Comparison of ENCODE assay signal across 16 mouse cellular contexts in the genomic region with DNA sequence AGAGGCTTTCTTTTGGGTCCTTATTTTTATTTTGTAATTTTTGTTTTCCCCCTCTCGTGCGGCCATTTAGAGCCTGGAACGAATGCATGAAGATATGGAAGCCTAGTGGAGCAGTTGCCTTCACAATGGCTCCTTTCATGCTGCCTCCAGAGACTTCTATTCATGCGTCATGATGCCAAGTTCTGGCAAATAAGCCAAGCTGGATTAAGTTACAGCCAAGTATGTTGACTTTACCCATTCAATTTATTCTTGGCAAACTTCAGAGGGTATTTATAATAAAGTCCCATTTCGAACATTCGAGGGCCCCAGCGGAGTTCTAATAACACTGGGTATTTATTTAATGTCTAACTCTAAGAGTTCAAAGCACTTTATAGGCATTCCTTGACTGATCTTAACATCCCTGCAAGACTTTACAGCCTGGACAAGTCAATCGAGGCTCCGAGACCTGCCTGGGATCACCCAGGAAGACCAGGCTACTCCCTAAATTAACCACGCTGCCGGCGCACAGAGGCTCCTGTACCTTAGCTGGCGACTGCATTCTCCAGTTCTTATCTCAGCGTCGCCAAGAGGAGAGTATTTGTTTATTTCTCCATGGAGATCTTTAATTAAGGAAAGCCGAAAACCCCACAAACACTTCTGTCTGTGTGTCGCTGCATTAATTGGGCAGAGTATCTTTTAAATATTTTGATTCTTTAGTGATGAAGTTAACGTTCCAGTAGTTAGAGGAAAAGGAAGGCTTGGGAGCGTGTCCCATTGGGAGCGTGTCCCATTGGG.
DNase-seq lines count a peak whose midpoint lies in the region; ATAC-seq and TF ChIP-seq lines count a peak whose summit lies in the region.
"Had no signal": no experiment of that assay in that cellular context is flagged by ENCODE, and none has a peak within 500 bp of the region (broad histone marks: within the 10 kb centered on the region; RNA-seq: fewer than 3 reads in every experiment).

No protein-coding gene starts in this region.

- H3K9ac ChIP-seq in embryonic facial prominence, embryonic 12.5 days, result no peak overlapping the region
- no peak overlapping the region for H3K9ac ChIP-seq in hindbrain, postnatal 0 days (replicated peaks; ENCODE audit: low read length)
- H3K9ac ChIP-seq: heart, embryonic 13.5 days had no signal

- H3K27me3 ChIP-seq in embryonic facial prominence, embryonic 12.5 days, result no peaks in the 10 kb centered on the region
- no peaks in the 10 kb centered on the region for H3K27me3 ChIP-seq in embryonic facial prominence, embryonic 10.5 days (replicated peaks; ENCODE audit: low read depth, poor library complexity, severe bottlenecking)
- H3K27me3 ChIP-seq in hindbrain, postnatal 0 days (ENCODE audit: insufficient read depth, low read length), result no peaks in the 10 kb centered on the region
- no peaks in the 10 kb centered on the region for H3K27me3 ChIP-seq in hindbrain, embryonic 10.5 days (ENCODE audit: insufficient read depth, poor library complexity, severe bottlenecking)
- H3K27me3 ChIP-seq in limb, embryonic 10.5 days (ENCODE audit: low read depth, poor library complexity, severe bottlenecking), result 0 out of 2 replicates have a peak, but pooled peaks cover 11% of the 10 kb centered on the region
- H3K27me3 ChIP-seq in thymus, adult 2 months (ENCODE audit: control insufficient read depth, insufficient read depth, low read length), result no peaks in the 10 kb centered on the region

- peak overlapping the region; percentile 47; the same call in 1 of the 2 replicates for H3K27ac ChIP-seq in embryonic facial prominence, embryonic 12.5 days
- no peak overlapping the region for H3K27ac ChIP-seq in embryonic facial prominence, embryonic 10.5 days (replicated peaks)
- peak overlapping the region; percentile 48; the same call in 1 of the 2 replicates for H3K27ac ChIP-seq in hindbrain, postnatal 0 days
- no peak overlapping the region for H3K27ac ChIP-seq in hindbrain, embryonic 10.5 days
- H3K27ac ChIP-seq in limb, embryonic 10.5 days, result 0 out of 2 replicates have a peak overlapping the region, but pooled peaks have one; percentile 47
- H3K27ac ChIP-seq in thymus, adult 2 months (ENCODE audit: control insufficient read depth, insufficient read depth, low read length), result no peak overlapping the region
- H3K27ac ChIP-seq: heart, embryonic 13.5 days; layer of hippocampus, adult 2 months; liver, embryonic 14.5 days had no signal

- no peaks in the 10 kb centered on the region for H3K36me3 ChIP-seq in embryonic facial prominence, embryonic 12.5 days
- H3K36me3 ChIP-seq in embryonic facial prominence, embryonic 10.5 days (replicated peaks), result no peaks in the 10 kb centered on the region
- H3K36me3 ChIP-seq in hindbrain, postnatal 0 days (ENCODE audit: insufficient read depth, low read length), result no peaks in the 10 kb centered on the region
- H3K36me3 ChIP-seq in hindbrain, embryonic 10.5 days, result no peaks in the 10 kb centered on the region
- no peaks in the 10 kb centered on the region for H3K36me3 ChIP-seq in limb, embryonic 10.5 days
- H3K36me3 ChIP-seq in thymus, adult 2 months (ENCODE audit: control insufficient read depth, insufficient read depth, low read length), result no peaks in the 10 kb centered on the region
- H3K36me3 ChIP-seq: heart, embryonic 13.5 days had no signal

- no peak for TF ChIP-seq POLR2A in thymus, adult 2 months (IDR thresholded peaks at IDR 0.05; ENCODE audit: control insufficient read depth, extremely low read depth, insufficient read depth, low read length, poor library complexity)

- no peak overlapping the region for H3K4me2 ChIP-seq in embryonic facial prominence, embryonic 12.5 days (replicated peaks)
- H3K4me2 ChIP-seq in hindbrain, postnatal 0 days (ENCODE audit: low read depth, low read length), result no peak overlapping the region
- H3K4me2 ChIP-seq: heart, embryonic 13.5 days had no signal

- no peaks in the 10 kb centered on the region for H3K9me3 ChIP-seq in embryonic facial prominence, embryonic 12.5 days
- no peaks in the 10 kb centered on the region for H3K9me3 ChIP-seq in embryonic facial prominence, embryonic 10.5 days
- H3K9me3 ChIP-seq in hindbrain, postnatal 0 days (ENCODE audit: low read length), result no peaks in the 10 kb centered on the region
- no peaks in the 10 kb centered on the region for H3K9me3 ChIP-seq in hindbrain, embryonic 10.5 days
- no peaks in the 10 kb centered on the region for H3K9me3 ChIP-seq in limb, embryonic 10.5 days (replicated peaks)
- H3K9me3 ChIP-seq: heart, embryonic 13.5 days had no signal

- WGBS in embryonic facial prominence, embryonic 12.5 days, result 58% methylated on average over 20 of the region's 20 CpGs
- WGBS in embryonic facial prominence, embryonic 10.5 days, result 74% methylated on average over 20 of the region's 20 CpGs
- WGBS in hindbrain, postnatal 0 days, result 45% methylated on average over 20 of the region's 20 CpGs
- WGBS in hindbrain, embryonic 10.5 days, result 83% methylated on average over 20 of the region's 20 CpGs
- WGBS in limb, embryonic 10.5 days, result 72% methylated on average over 20 of the region's 20 CpGs
- WGBS in thymus, adult 2 months, result 85% methylated on average over 20 of the region's 20 CpGs

- no peak for ATAC-seq in embryonic facial prominence, embryonic 12.5 days (ENCODE audit: insufficient number of reproducible peaks, insufficient read depth, low FRiP score, low TSS enrichment)
- peak; percentile 61; the same call in 1 of the 2 replicates for ATAC-seq in hindbrain, postnatal 0 days

- DNase-seq in embryonic facial prominence, embryonic 10.5 days (ENCODE audit: low spot score), result no peak
- peak; percentile 77 for DNase-seq in hindbrain, postnatal 0 days (ENCODE audit: low spot score)
- no peak for DNase-seq in hindbrain, embryonic 10.5 days (ENCODE audit: low spot score)
- DNase-seq in 3T3-L1 (ENCODE audit: low read depth, low spot score), result peak; percentile 52
- DNase-seq in limb, embryonic 10.5 days (ENCODE audit: low spot score), result no peak
- no peak for DNase-seq in thymus, adult 2 months
- no peak for DNase-seq in spleen, adult 12 weeks (ENCODE audit: low spot score)
- DNase-seq: adrenal gland, adult 2 months; cerebellum, adult 9-11 months; gastrocnemius, postnatal 36 days; right cerebral cortex, adult 18-20 months; thymus, postnatal 25 days had no signal

- peaks cover 42% of the 10 kb centered on the region for H3K4me1 ChIP-seq in embryonic facial prominence, embryonic 12.5 days
- H3K4me1 ChIP-seq in embryonic facial prominence, embryonic 10.5 days, result peaks cover 43% of the 10 kb centered on the region
- H3K4me1 ChIP-seq in hindbrain, postnatal 0 days (ENCODE audit: insufficient read depth, low read length), result peaks cover 13% of the 10 kb centered on the region
- peaks cover 43% of the 10 kb centered on the region for H3K4me1 ChIP-seq in hindbrain, embryonic 10.5 days (replicated peaks)
- peaks cover 32% of the 10 kb centered on the region for H3K4me1 ChIP-seq in limb, embryonic 10.5 days
- H3K4me1 ChIP-seq in thymus, adult 2 months (replicated peaks; ENCODE audit: control insufficient read depth, insufficient read depth, low read length), result no peaks in the 10 kb centered on the region; the same call in 1 of the 2 replicates

- no peak for TF ChIP-seq CTCF in hindbrain, postnatal 0 days (IDR thresholded peaks at IDR 0.05; ENCODE audit: low read depth)
- TF ChIP-seq CTCF in thymus, adult 2 months (IDR thresholded peaks at IDR 0.05; ENCODE audit: borderline replicate concordance, control insufficient read depth, extremely low read depth, insufficient read depth, low read length, poor library complexity), result no peak

- no peak overlapping the region for H3K4me3 ChIP-seq in embryonic facial prominence, embryonic 12.5 days
- no peak overlapping the region for H3K4me3 ChIP-seq in embryonic facial prominence, embryonic 10.5 days
- no peak overlapping the region for H3K4me3 ChIP-seq in hindbrain, postnatal 0 days (ENCODE audit: low read length)
- H3K4me3 ChIP-seq in hindbrain, embryonic 10.5 days, result no peak overlapping the region
- no peak overlapping the region for H3K4me3 ChIP-seq in limb, embryonic 10.5 days
- no peak overlapping the region for H3K4me3 ChIP-seq in thymus, adult 2 months (ENCODE audit: control insufficient read depth, insufficient read depth, low read length)
- H3K4me3 ChIP-seq: heart, embryonic 13.5 days; layer of hippocampus, adult 2 months had no signal

Comparison
In these comparisons a context has a peak if more than half of its experiments do, and no peak if none do; other contexts are left out.
1. H3K27ac ChIP-seq: peak in embryonic facial prominence, embryonic 12.5 days (single experiment), hindbrain, postnatal 0 days (single experiment) and limb, embryonic 10.5 days (single experiment); none in embryonic facial prominence, embryonic 10.5 days (single experiment), hindbrain, embryonic 10.5 days (single experiment) and thymus, adult 2 months (single experiment).
2. DNase-seq: peak in hindbrain, postnatal 0 days (single experiment) and 3T3-L1 (single experiment); none in embryonic facial prominence, embryonic 10.5 days (single experiment), hindbrain, embryonic 10.5 days (single experiment), limb, embryonic 10.5 days (single experiment), thymus, adult 2 months (single experiment) and spleen, adult 12 weeks (single experiment).